Mouse (Mus musculus): ENCODE measurements at regions not wholly inside any gene's neighbourhood (a gene's known extent, or its start where the extent isn't known, plus 50 kb on each side); places are given as distances from the start of the nearest gene placed in this dataset.

- no peak for DNase-seq (ENCODE audit: low read depth, low spot score)
These were observed 121.4 kb upstream of the Otogl start for GRCm38 (mm10) chr10:108033317-108033795.

- DNase-seq (ENCODE audit: low read depth, low spot score), result no peak
These were observed 115.6 kb upstream of the Otogl start for GRCm38 (mm10) chr10:108027506-108027905.

GRCm38 (mm10) chr10:108024227-108024626 is 112.3 kb upstream of the Otogl start:
- DNase-seq (ENCODE audit: low read depth, low spot score), result no peak

- DNase-seq (ENCODE audit: low read depth, low spot score), result no peak
These were observed 104.6 kb upstream of the Otogl start for GRCm38 (mm10) chr10:108016552-108016951.

- DNase-seq (ENCODE audit: low read depth, low spot score), result peak; percentile 48
These were observed 83.1 kb upstream of the Otogl start for GRCm38 (mm10) chr10:107994836-107995585.

- DNase-seq (ENCODE audit: low read depth, low spot score), result peak; percentile 77
These were observed 80.7 kb upstream of the Otogl start for GRCm38 (mm10) chr10:107992621-107993020.

GRCm38 (mm10) chr10:107990557-107990956 is 78.6 kb upstream of the Otogl start:
- DNase-seq (ENCODE audit: low read depth, low spot score), result no peak

GRCm38 (mm10) chr10:107989913-107990312 is 78.0 kb upstream of the Otogl start:
- DNase-seq (ENCODE audit: low read depth, low spot score), result no peak

GRCm38 (mm10) chr10:107982632-107983031 is 70.7 kb upstream of the Otogl start:
- DNase-seq (ENCODE audit: low read depth, low spot score), result no peak

- DNase-seq (ENCODE audit: low read depth, low spot score), result no peak
These were observed 70.1 kb upstream of the Otogl start for GRCm38 (mm10) chr10:107982082-107982481.

- DNase-seq (ENCODE audit: low read depth, low spot score), result no peak
These were observed 64.5 kb upstream of the Otogl start for GRCm38 (mm10) chr10:107976392-107976965.

GRCm38 (mm10) chr10:107971748-107972147 is 59.8 kb upstream of the Otogl start:
- no peak for DNase-seq (ENCODE audit: low read depth, low spot score)

GRCm38 (mm10) chr10:107966996-107967395 is 55.1 kb upstream of the Otogl start:
- DNase-seq (ENCODE audit: low read depth, low spot score), result peak; percentile 65

GRCm38 (mm10) chr10:107964022-107964421 is 52.1 kb upstream of the Otogl start:
- no peak for DNase-seq (ENCODE audit: low read depth, low spot score)

GRCm38 (mm10) chr10:107962130-107962529 is 50.2 kb upstream of the Otogl start:
- DNase-seq (ENCODE audit: low read depth, low spot score), result no peak
